Mouse (Mus musculus) forebrain, embryonic 11.5 days (tissue): ENCODE measurements around the gene Ints12. TPM values are rescaled to one million over a fixed set of nuclear protein-coding genes. Genes with fewer than 3 reads are reported as not detected.

Source experiments
- ATAC-seq: fragments of 200-750 bp; cut with Nextera tagmentation; replicated peaks from 2 replicates; pipeline ENCODE4 v1.8.0; 2017; ENCODE audit warnings: moderate TSS enrichment; ENCODE audit not compliant: low FRiP score
- DNase-seq: peaks from one replicate; pipeline ENCODE4 v3.0.0-alpha.2; 2017; ENCODE audit warnings: low spot score
- H3K27ac ChIP-seq: fragments of 300-500 bp; sonication (generic); 2 replicates; pipeline ENCODE4 v1.5.1; 2014; ENCODE audit warnings: low read depth, low read length
- H3K27me3 ChIP-seq: fragments of 300-500 bp; sonication (generic); 2 replicates; pipeline ENCODE4 v1.6.1; 2014; ENCODE audit warnings: mild to moderate bottlenecking, low read length, mixed read lengths; ENCODE audit not compliant: control insufficient read depth, insufficient read depth
- H3K36me3 ChIP-seq: fragments of 300-500 bp; sonication (generic); 2 replicates; pipeline ENCODE4 v1.6.1; 2014; ENCODE audit warnings: mild to moderate bottlenecking, low read length, moderate library complexity, mixed read lengths; ENCODE audit not compliant: control insufficient read depth, insufficient read depth
- H3K4me1 ChIP-seq: fragments of 300-500 bp; sonication (generic); replicated peaks from 2 replicates; pipeline ENCODE4 v1.6.1; 2014; ENCODE audit warnings: low read length, mixed read lengths; ENCODE audit not compliant: control insufficient read depth, insufficient read depth
- H3K4me2 ChIP-seq: fragments of 300-500 bp; sonication (generic); 2 replicates; pipeline ENCODE4 v1.6.1; 2014; ENCODE audit warnings: low read depth, mild to moderate bottlenecking, low read length, moderate library complexity, mixed read lengths; ENCODE audit not compliant: severe bottlenecking
- H3K4me3 ChIP-seq: fragments of 300-500 bp; sonication (generic); 2 replicates; pipeline ENCODE4 v1.5.1; 2014; ENCODE audit warnings: low read depth, low read length
- H3K9ac ChIP-seq: fragments of 300-500 bp; sonication (generic); 2 replicates; pipeline ENCODE4 v1.6.1; 2014; ENCODE audit warnings: low read length
- H3K9me3 ChIP-seq: fragments of 300-500 bp; sonication (generic); 2 replicates; pipeline ENCODE4 v1.6.1; 2016; ENCODE audit warnings: low read length, mixed read lengths; ENCODE audit not compliant: control insufficient read depth
- WGBS: fragments of 180-500 bp; shearing (Covaris S2); extraction: QIAGEN DNeasy Blood & Tissue Kit; methylation state at CpG from one replicate; pipeline ENCODE4 v1.1.7; 2014; 5-methylcytosine and 5-hydroxymethylcytosine counted together
- polyA plus RNA-seq: library from polyadenylated mRNA; unstranded; fragments of >200 nt; fragmentation: Nextera tagmentation; extraction: Ambion mirVana; gene quantifications from 2 replicates; pipeline ENCODE4 v1.2.1, GENCODE M21; 2014

Gene Ints12
- 22.4 and 22.9 TPM in 2 replicates for polyA plus RNA-seq

- ATAC-seq, result peak; percentile 97
These were observed at the start of gene Ints12, which contains the start of gene Gstcd for GRCm38 (mm10) chr3:133091664-133092273. Gene Ints12 (plus strand): TSS chr3:133091840. Gene Gstcd (minus strand): TSS chr3:133092033.

GRCm38 (mm10) chr3:133052068-133052467 lies 39.6 kb upstream of the Ints12 start:
- peak; percentile 84 for ATAC-seq
- no peak overlapping the region for H3K27ac ChIP-seq
- DNase-seq, result no peak
- H3K9me3 ChIP-seq, result no peaks in the 10 kb centered on the region
- H3K4me2 ChIP-seq, result no peak overlapping the region
- 44% methylated on average over 2 of the region's 2 CpGs for WGBS
- no peaks in the 10 kb centered on the region for H3K27me3 ChIP-seq
- H3K4me1 ChIP-seq, result no peaks in the 10 kb centered on the region
- no peaks in the 10 kb centered on the region for H3K36me3 ChIP-seq
- no peak overlapping the region for H3K9ac ChIP-seq
- H3K4me3 ChIP-seq, result no peak overlapping the region

More at GRCm38 (mm10) chr3:133091664-133092273, at the start of gene Ints12, which contains the start of gene Gstcd:
- Histone ChIP-seq H3K4me3 (peak within 1 kb of the TSS; percentile 66), H3K36me3 (no peaks in the 10 kb centered on the region), H3K27ac (peak within 1 kb of the TSS; percentile 94), H3K9me3 (no peaks in the 10 kb centered on the region), H3K9ac (peak within 1 kb of the TSS; percentile 99), H3K4me1 (no peaks in the 10 kb centered on the region), H3K4me2 (peak within 1 kb of the TSS; percentile 55), H3K27me3 (no peaks in the 10 kb centered on the region)
- peak; percentile 94 for DNase-seq
- WGBS, result under 1% methylated on average over 53 of the region's 53 CpGs

GRCm38 (mm10) chr3:133075560-133075959 lies 16.1 kb upstream of the Ints12 start:
- WGBS, result 92% methylated on average over 10 of the region's 10 CpGs

GRCm38 (mm10) chr3:133082736-133083135 lies 8.9 kb upstream of the Ints12 start:
- DNase-seq (no peak), ATAC-seq (no peak)
- no peaks in the 10 kb centered on the region for H3K27me3 ChIP-seq
- H3K4me1 ChIP-seq, result no peaks in the 10 kb centered on the region
- H3K4me3 ChIP-seq, result no peak overlapping the region
- H3K9me3 ChIP-seq, result no peaks in the 10 kb centered on the region
- H3K9ac ChIP-seq, result no peak overlapping the region
- H3K36me3 ChIP-seq, result no peaks in the 10 kb centered on the region; the same call in 1 of the 2 replicates
- no peak overlapping the region for H3K4me2 ChIP-seq
- WGBS, result 91% methylated on average over 5 of the region's 5 CpGs
- H3K27ac ChIP-seq, result no peak overlapping the region

More at GRCm38 (mm10) chr3:133075560-133075959, 16.1 kb upstream of the Ints12 start:
- Histone ChIP-seq H3K36me3 (no peaks in the 10 kb centered on the region), H3K4me1 (no peaks in the 10 kb centered on the region), H3K4me2 (no peak overlapping the region), H3K4me3 (no peak overlapping the region), H3K9ac (no peak overlapping the region), H3K27me3 (no peaks in the 10 kb centered on the region), H3K27ac (no peak overlapping the region), H3K9me3 (no peaks in the 10 kb centered on the region)
- DNase-seq, result no peak
- ATAC-seq, result 0 out of 2 replicates have a peak, but pooled peaks have one; percentile 30

GRCm38 (mm10) chr3:133085858-133086257 lies 5.8 kb upstream of the Ints12 start:
- peak; percentile 61 for ATAC-seq

GRCm38 (mm10) chr3:133090247-133091120 lies 1.2 kb upstream of the Ints12 start:
- WGBS, result 9% methylated on average over 11 of the region's 11 CpGs
- Histone ChIP-seq H3K9ac (peak overlapping the region; percentile 99), H3K27me3 (no peaks in the 10 kb centered on the region), H3K36me3 (no peaks in the 10 kb centered on the region), H3K9me3 (no peaks in the 10 kb centered on the region), H3K4me3 (peak overlapping the region; percentile 66), H3K4me1 (no peaks in the 10 kb centered on the region), H3K4me2 (peak overlapping the region; percentile 55), H3K27ac (peak overlapping the region; percentile 94)
- no peak for ATAC-seq
- DNase-seq, result no peak

More at GRCm38 (mm10) chr3:133085858-133086257, 5.8 kb upstream of the Ints12 start:
- WGBS, result 77% methylated on average over 3 of the region's 3 CpGs
- no peak for DNase-seq
- Histone ChIP-seq H3K4me1 (no peaks in the 10 kb centered on the region), H3K27me3 (no peaks in the 10 kb centered on the region), H3K36me3 (no peaks in the 10 kb centered on the region; the same call in 1 of the 2 replicates), H3K9ac (no peak overlapping the region), H3K9me3 (no peaks in the 10 kb centered on the region), H3K4me2 (no peak overlapping the region), H3K4me3 (no peak overlapping the region), H3K27ac (no peak overlapping the region)

- Histone ChIP-seq H3K9me3 (no peaks in the 10 kb centered on the region), H3K4me2 (peak overlapping the region; percentile 55), H3K9ac (peak overlapping the region; percentile 99), H3K27me3 (no peaks in the 10 kb centered on the region), H3K4me3 (peak overlapping the region; percentile 66), H3K27ac (peak overlapping the region; percentile 94), H3K36me3 (no peaks in the 10 kb centered on the region), H3K4me1 (no peaks in the 10 kb centered on the region)
- DNase-seq (no peak), ATAC-seq (peak; percentile 86)
- WGBS, result under 1% methylated on average over 44 of the region's 44 CpGs
These were observed 448 bp upstream of the Ints12 start for GRCm38 (mm10) chr3:133091121-133091663.

GRCm38 (mm10) chr3:133092274-133092853 lies 724 bp downstream of the Ints12 start:
- peak overlapping the region; percentile 66 for H3K4me3 ChIP-seq
- peak overlapping the region; percentile 99 for H3K9ac ChIP-seq
- H3K4me2 ChIP-seq, result peak overlapping the region; percentile 55
- no peaks in the 10 kb centered on the region for H3K4me1 ChIP-seq
- no peaks in the 10 kb centered on the region for H3K36me3 ChIP-seq
- no peaks in the 10 kb centered on the region for H3K9me3 ChIP-seq
- H3K27me3 ChIP-seq, result no peaks in the 10 kb centered on the region
- DNase-seq, result no peak
- peak overlapping the region; percentile 94 for H3K27ac ChIP-seq
- ATAC-seq, result no peak
- 1% methylated on average over 7 of the region's 7 CpGs for WGBS
